Mouse (Mus musculus) heart, adult 2 months (tissue): ENCODE data around the gene Gstm4.

Source experiments
- EP300 ChIP-seq: fragments of 200-500 bp; IDR thresholded peaks from 2 replicates; pipeline ENCODE4 v1.6.1; 2011; ENCODE audit warnings: low read depth, low read length, control low read depth; ENCODE audit not compliant: insufficient read depth
- POLR2A ChIP-seq: fragments of 200-500 bp; IDR thresholded peaks from 2 replicates; pipeline ENCODE4 v1.6.1; 2011; ENCODE audit warnings: mild to moderate bottlenecking, low read depth, low read length, control low read depth; ENCODE audit not compliant: insufficient read depth

DNA sequence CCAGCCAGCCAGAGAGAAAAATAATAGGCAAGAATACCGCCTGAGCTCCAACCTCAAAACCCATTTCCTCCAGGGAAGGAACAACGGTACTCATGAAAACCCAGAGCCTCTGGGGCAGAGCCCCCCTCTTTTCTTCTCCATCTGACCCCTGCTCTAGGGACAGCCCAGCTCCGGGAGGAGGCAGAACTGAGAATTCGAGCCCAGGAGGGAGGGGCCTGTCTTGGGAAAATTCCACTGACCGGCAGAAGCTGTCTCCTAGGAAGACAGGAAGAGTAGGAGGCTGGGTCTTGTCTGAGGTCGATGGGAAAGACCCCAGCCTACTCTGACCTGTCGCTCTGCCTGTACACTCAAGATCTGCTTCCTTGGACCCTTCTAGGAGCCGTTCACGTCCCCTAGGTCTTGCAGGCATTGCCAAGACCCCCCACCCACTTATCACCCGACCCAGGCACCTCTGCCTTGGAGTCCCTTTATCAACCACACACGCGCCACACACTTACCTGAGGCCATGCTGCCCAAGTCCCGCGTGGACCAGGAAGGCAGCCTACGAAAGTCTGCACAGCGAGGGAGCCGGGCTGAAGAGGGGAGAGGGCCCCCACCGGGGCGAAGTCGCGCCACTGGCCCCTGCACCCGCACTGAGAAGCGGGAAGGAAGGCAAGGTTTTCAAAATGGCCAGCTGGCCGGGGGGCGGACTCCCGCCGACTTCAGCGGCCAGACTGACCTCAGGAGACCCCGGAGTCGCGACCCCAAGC is 41.2 kb upstream of the Gstm4 start:
- TF ChIP-seq POLR2A (peak; percentile 74), EP300 (no peak)
